Mouse (Mus musculus) cerebellum, postnatal 4 days (tissue): ENCODE data around the gene Pycard.
"Not testable (repeated sequence)": the region's sequence is repeated elsewhere in the genome, so short reads cannot be mapped to it uniquely, and the experiment has no call there.

Experiments
- DNase-seq, 2 experiments: peaks; one replicate each; pipeline ENCODE4 v3.0.0; 2022; ENCODE audit warnings: low spot score in 2 of 2, mixed read lengths in 1 of 2

The Pycard gene

GRCm38 (mm10) chr7:128003688-128004087, 10.0 kb upstream of the Pycard start, which contains the start of gene Trim72:
Gene Trim72, plus strand, starts transcription at chr7:128003949.
- no peak for DNase-seq

- DNase-seq: no peak
Observed at GRCm38 (mm10) chr7:128003098-128003497, 9.4 kb upstream of the Pycard start.

GRCm38 (mm10) chr7:128000068-128000950, 6.6 kb upstream of the Pycard start:
- no peak for DNase-seq

- DNase-seq: no peak
Observed at GRCm38 (mm10) chr7:127999436-127999835, 5.8 kb upstream of the Pycard start.

GRCm38 (mm10) chr7:127992488-127993340, 953 bp downstream of the Pycard start:
- DNase-seq: no peak

- DNase-seq: peak; percentile 56 to 81
Observed at GRCm38 (mm10) chr7:127991643-127992487, 1.8 kb downstream of the Pycard start.

DNA sequence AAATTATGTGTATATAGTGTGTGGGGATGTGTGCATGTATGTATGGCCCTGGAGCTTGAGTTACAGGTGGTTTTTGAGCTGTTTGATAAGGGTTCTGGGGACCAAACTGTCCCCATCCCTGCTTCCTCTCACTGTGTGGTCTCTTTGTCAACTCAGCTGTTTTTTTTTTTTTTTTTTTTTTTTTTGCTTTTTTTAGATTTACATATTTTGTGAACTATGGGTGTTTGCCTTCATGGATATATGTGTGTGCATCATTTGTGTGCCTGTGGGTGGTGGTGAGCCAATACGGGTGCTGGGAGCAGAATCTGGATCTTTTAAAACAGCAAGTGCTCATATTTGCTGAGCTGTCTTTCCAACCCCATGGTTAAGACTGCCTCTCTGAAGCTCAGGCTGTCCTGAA, 4.8 kb downstream of the Pycard start:
- DNase-seq: no peak

DNA sequence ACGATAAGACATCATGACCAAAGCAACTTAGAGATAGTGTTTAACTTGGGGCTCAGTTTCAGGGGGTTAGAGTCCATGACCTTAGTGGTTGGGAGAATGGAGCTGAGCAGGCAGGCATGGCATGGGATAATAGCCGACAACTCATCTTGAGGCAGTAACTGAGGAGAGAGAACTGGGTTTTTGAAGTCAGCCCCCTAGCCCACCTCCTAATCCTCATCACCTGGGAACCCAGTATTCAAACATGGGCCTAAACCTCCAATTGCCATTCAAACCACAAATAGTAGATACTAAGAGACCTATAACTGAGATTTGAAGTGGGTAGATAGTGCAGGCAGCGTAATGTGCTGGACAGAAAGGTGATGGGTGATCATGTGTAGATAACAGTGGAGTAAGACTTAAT, 13.1 kb downstream of the Pycard start:
- DNase-seq: no peak

GRCm38 (mm10) chr7:127978856-127979255, 14.8 kb downstream of the Pycard start:
- DNase-seq: no peak

DNA sequence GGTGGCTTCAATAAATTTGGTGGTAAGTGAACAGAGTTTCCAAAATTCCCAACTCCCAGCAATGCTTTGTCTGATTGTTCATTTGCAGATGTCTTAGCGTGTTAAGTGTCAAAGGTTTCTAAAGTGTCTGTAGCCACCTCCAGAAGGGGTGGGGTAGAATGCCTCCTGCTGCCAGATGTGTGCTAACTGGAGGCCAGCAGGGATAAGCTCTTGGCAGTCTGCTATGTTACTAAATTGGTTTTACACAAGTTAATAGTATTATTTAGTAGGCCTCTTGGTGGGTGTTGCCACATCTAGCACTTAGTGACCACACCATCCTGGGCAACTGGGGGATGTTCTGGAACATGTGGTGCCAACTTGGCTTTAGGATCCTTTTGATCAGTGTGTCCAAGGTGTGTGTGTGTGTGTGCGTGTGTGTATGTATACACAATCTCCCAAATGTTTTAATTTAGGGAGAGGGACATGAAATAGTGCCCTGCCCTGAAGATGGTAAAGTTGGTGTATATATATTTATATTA, 19.2 kb downstream of the Pycard start:
- no peak for DNase-seq

GRCm38 (mm10) chr7:127967922-127968828, 25.5 kb downstream of the Pycard start:
- peak; percentile 38 to 72 for DNase-seq

GRCm38 (mm10) chr7:127967004-127967921, 26.4 kb downstream of the Pycard start, which contains the start of gene Fus:
Gene Fus, plus strand, starts transcription at chr7:127967457.
- peak; percentile 98 for DNase-seq

DNA sequence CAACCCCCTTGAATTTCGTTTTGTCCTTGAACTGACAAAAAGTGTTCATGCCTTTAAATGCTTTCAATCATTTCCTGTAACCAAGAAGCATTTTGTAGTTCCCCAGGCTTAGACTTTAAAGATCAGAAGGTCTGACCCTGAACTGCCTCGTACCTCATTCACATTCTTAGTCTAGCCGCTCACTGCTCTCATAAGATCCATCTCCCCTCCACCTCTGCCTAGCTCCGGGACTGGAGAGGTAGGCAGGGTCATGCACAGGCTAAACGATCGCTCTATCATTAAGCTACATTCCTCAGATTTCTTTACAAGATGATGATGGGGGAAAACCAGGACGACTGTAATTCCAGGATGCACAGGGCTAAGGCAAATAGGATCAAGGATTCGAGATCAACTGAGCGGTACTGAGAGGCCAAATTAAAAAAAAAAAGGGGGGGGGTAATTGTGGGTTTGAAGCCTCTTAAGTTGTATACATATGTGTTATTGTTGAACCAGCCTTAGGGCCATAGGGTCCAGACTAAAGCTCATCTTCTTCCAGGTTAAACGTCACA, 27.2 kb downstream of the Pycard start:
- DNase-seq: no peak

DNA sequence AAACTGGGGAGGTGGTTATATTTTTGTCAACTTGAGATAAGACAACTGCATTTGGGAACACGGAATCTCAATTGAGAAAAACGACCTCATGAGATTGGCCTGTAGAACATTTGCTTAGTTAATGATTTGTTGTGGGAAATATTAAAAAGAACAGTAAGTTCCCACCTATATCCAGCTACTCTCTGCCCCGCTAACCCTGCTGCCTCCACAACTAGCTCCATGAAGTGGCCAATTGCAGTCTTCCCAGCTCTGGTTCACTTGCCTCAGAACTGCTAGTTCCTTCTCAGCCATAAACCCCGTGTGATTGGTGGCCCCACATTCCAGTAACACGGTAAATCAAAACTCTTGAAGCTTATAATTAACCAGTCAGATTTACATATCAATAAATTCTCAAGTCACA, 34.3 kb downstream of the Pycard start:
- DNase-seq: no peak

- DNase-seq: no peak
Observed at GRCm38 (mm10) chr7:127952864-127953581, 40.6 kb downstream of the Pycard start.

DNA sequence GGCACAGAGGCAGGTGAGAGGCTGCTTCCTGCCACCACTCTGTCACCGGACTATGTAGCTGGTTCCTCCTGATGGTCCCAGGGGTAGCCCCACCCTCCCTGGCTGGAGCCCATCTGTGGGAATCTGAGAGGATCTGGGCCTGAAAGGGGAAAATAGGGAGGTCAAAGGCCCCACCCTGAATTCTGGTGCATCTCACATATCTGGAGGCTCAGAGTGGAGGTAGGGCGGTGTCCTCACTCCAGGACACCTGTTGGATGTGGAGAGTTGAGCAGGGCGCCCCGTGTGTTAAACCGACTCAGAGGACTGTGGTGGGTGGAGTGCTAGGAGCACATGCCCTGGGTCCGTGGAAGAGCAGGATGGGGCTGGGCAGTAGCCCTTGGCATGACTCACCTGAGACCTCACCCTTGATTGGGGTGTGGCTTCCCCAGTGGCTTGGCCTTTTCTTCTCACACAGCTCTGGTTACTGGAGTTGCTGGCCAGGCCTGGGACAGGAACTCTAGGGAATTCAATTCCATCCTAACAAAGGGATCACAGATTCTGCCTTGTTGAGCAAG, 47.1 kb downstream of the Pycard start, which contains the start of gene Prss36:
Gene Prss36 (minus strand): TSS at position 256 of the 554 bp plus-strand sequence.
- DNase-seq: no peak

DNA sequence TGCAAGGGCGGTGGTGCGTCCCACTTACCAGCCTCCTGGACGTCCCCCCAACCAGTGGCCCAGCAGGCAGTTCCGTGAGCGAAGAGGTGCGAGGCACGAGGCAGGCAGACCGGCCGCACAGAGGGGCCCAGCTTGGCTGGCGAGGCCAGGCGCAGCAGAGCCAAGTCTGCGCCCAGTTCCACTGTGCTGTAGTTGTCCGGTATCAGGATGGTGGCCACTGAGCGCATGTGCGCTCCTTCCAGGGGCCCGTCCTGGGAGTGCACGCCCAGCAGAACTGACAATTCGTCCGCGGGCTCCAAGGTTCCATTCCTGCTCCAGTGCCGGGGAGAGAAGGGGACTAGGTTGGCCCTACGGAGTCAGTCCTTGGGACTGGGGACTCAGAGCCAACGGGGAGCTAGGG, 49.1 kb downstream of the Pycard start:
- DNase-seq: no peak

DNA sequence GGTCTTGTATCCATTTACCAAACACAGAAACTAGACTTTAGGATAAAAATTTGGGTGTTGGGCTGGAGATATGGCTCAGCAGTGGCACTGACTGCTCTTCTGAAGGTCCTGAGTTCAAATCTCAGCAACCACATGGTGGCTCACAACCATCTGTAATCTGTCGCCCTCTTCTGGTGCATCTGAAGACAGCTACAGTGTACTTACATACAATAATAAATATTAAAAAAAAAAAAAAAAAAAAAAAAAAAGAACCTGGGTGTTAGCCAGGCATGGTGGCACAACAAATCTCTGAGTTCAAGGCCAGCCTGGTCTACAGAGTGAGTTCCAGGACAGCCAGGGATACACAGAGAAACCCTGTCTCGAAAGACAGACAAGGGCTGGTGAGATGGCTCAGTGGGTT, 51.6 kb downstream of the Pycard start:
- not testable (repeated sequence) for DNase-seq
